Mouse (Mus musculus): Measurements from ENCODE around the gene H1f0. TPM values are rescaled to one million over a fixed set of nuclear protein-coding genes. Genes with fewer than 3 reads are reported as not detected.

Gene H1f0
- polyA plus RNA-seq, 1 experiment: 206 TPM

DNA sequence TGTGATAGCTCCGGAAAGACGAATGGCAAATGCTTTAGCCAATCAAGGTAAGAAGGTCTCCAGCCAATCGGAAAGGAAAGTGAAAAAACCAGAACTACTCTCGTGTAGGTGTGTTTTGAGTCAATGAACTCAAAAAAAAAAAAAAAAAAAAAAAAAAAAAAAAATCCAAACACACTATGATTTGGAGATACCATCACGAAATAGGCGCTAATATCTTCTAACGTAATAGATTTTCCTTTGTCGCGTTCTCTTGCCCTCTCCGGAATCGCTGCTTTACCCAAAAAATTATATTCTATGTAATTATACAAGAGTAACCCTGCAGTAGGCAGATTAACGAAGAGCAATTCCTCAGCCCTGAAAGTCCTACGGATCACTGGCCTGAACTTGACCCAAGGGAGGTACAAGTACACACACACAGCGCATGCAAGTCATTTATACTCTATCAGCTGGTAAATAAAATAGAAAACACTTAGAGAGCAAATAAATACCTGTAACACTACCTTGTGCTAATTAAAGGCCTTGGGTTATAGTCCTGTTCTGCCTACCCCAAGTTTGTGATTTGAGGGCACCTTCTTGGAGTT, 35.0 kb downstream of the H1f0 start:
- TF ChIP-seq CTCF (IDR thresholded peaks at IDR 0.05; ENCODE audit: borderline replicate concordance, insufficient read depth, low read length) (no peak), POLR2A (IDR thresholded peaks at IDR 0.05; ENCODE audit: low read depth, low read length) (no peak)
- Histone ChIP-seq H3K4me1 (ENCODE audit: control insufficient read depth, insufficient read depth, low read length) (no peaks in the 10 kb centered on the region), H3K4me3 (ENCODE audit: insufficient read depth, low read length) (peak overlapping the region; percentile 3; the same call in 1 of the 2 replicates), H3K27ac (ENCODE audit: insufficient read depth, low read length) (no peak overlapping the region)

- H3K4me3 ChIP-seq (ENCODE audit: insufficient read depth, low read length): no peak overlapping the region
- no peaks in the 10 kb centered on the region for H3K4me1 ChIP-seq (ENCODE audit: control insufficient read depth, insufficient read depth, low read length)
- H3K27ac ChIP-seq (ENCODE audit: insufficient read depth, low read length): peak overlapping the region; percentile 39; the same call in 1 of the 2 replicates
- TF ChIP-seq POLR2A (IDR thresholded peaks at IDR 0.05; ENCODE audit: low read depth, low read length) (no peak; the same call in 1 of the 2 replicates), CTCF (IDR thresholded peaks at IDR 0.05; ENCODE audit: borderline replicate concordance, insufficient read depth, low read length) (no peak)
Measured at GRCm38 (mm10) chr15:79065086-79065770, 37.0 kb downstream of the H1f0 start.

GRCm38 (mm10) chr15:79066276-79066675, 38.0 kb downstream of the H1f0 start:
- Histone ChIP-seq H3K4me3 (ENCODE audit: insufficient read depth, low read length) (no peak overlapping the region), H3K27ac (ENCODE audit: insufficient read depth, low read length) (no peak overlapping the region), H3K4me1 (ENCODE audit: control insufficient read depth, insufficient read depth, low read length) (no peaks in the 10 kb centered on the region)
- no peak for TF ChIP-seq CTCF (IDR thresholded peaks at IDR 0.05; ENCODE audit: borderline replicate concordance, insufficient read depth, low read length)
- no peak for TF ChIP-seq POLR2A (IDR thresholded peaks at IDR 0.05; ENCODE audit: low read depth, low read length)

- no peak overlapping the region for H3K27ac ChIP-seq (ENCODE audit: insufficient read depth, low read length)
Measured at GRCm38 (mm10) chr15:79067631-79068030, 39.4 kb downstream of the H1f0 start.

GRCm38 (mm10) chr15:79068416-79068815, 40.2 kb downstream of the H1f0 start:
- no peaks in the 10 kb centered on the region for H3K4me1 ChIP-seq (ENCODE audit: control insufficient read depth, insufficient read depth, low read length)
- H3K4me3 ChIP-seq (ENCODE audit: insufficient read depth, low read length): no peak overlapping the region
- H3K27ac ChIP-seq (ENCODE audit: insufficient read depth, low read length): no peak overlapping the region
- no peak for TF ChIP-seq POLR2A (IDR thresholded peaks at IDR 0.05; ENCODE audit: low read depth, low read length)
- TF ChIP-seq CTCF (IDR thresholded peaks at IDR 0.05; ENCODE audit: borderline replicate concordance, insufficient read depth, low read length): no peak

More at GRCm38 (mm10) chr15:79067631-79068030, 39.4 kb downstream of the H1f0 start:
- Histone ChIP-seq H3K4me1 (ENCODE audit: control insufficient read depth, insufficient read depth, low read length) (no peaks in the 10 kb centered on the region), H3K4me3 (ENCODE audit: insufficient read depth, low read length) (no peak overlapping the region)
- TF ChIP-seq POLR2A (IDR thresholded peaks at IDR 0.05; ENCODE audit: low read depth, low read length) (no peak), CTCF (IDR thresholded peaks at IDR 0.05; ENCODE audit: borderline replicate concordance, insufficient read depth, low read length) (no peak)

DNA sequence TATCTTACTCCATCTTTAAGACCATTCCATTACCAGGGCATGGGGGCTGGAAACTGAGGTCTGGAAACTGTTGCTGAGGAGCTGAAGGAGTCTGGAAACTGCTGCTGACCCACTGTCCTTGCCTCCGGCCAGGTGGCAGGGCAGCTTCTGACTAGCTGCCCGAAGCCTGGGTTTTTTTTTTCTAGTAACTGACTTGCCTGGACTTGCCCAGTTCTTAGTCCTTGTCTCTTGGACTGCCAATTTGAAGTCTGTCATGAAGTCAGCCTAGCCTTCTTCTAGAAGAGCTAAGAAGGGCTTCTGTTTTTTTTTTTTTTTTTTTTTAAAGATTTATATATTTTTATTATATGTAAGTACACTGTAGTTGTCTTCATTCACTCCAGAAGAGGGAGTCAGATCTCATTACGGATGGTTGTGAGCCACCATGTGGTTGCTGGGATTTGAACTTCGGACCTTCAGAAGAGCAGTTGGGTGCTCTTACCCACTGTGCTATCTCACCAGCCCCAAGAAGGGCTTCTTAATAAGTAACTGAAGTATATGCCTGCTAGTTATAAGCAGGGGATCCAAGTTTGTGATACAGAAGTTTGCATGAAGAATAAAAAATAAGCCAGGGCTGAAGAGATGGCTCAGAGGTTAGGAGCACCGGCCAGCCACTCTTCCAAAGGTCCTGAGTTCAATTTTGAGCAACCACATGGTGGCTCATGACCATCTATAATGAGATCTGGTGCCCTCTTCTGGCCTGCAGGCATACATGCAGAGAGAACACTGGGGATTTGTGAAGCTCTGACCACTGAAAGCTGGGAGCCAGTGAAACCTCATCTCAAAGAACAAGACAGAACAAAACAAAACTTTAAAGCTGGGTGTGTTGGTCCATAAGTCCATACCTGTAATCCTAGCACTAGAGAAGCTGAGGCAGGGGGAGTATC, 43.1 kb downstream of the H1f0 start:
- no peak overlapping the region for H3K27ac ChIP-seq (ENCODE audit: insufficient read depth, low read length)
- H3K4me3 ChIP-seq (ENCODE audit: insufficient read depth, low read length): no peak overlapping the region
- TF ChIP-seq POLR2A (IDR thresholded peaks at IDR 0.05; ENCODE audit: low read depth, low read length): no peak
- TF ChIP-seq CTCF (IDR thresholded peaks at IDR 0.05; ENCODE audit: borderline replicate concordance, insufficient read depth, low read length): peak; percentile 30; the same call in 1 of the 2 replicates
- H3K4me1 ChIP-seq (ENCODE audit: control insufficient read depth, insufficient read depth, low read length): no peaks in the 10 kb centered on the region

DNA sequence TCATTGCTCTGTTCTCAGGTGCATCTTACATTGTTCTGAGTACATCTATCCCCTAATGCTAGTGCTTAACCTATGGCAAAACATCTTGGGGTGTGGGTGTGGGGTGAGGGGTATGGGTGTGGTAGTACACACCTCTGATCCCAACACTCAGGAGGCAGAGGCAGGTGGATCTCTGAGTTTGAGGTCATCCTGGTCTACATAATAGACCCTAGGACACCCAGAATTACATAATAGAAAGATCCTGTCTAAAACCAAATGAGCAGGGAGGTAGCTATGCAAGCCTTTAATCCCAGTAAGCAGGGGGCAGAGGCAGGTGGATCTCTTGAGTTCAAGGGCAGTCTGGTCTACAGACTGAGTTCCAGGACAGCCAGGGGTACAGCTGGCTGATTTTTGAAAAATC, 45.5 kb downstream of the H1f0 start:
- H3K27ac ChIP-seq (ENCODE audit: insufficient read depth, low read length): no peak overlapping the region

DNA sequence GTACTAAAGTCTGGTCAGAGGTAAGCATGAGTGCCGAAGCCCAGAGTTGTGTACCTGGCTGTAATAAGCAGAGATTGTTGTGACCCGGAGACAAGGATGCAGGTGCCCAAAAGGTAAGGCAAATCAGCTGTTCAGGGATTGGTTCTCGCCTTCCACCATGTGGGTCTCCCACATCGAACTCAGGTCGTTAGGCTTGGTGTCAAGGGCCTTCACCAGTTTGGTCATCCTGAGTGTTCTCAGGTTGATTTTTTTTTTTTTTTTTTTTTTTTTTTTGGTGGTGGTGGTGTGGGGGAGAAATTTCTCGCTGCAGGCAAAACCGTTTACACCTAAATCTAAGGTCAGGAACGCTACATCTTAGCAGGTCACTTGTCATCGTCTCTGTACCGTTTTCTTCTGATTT, 46.2 kb downstream of the H1f0 start:
- H3K27ac ChIP-seq (ENCODE audit: insufficient read depth, low read length): peak overlapping the region; percentile 62
- H3K4me1 ChIP-seq (ENCODE audit: control insufficient read depth, insufficient read depth, low read length): no peaks in the 10 kb centered on the region
- TF ChIP-seq CTCF (IDR thresholded peaks at IDR 0.05; ENCODE audit: borderline replicate concordance, insufficient read depth, low read length) (no peak), POLR2A (IDR thresholded peaks at IDR 0.05; ENCODE audit: low read depth, low read length) (no peak)
- peak overlapping the region; percentile 53 for H3K4me3 ChIP-seq (ENCODE audit: insufficient read depth, low read length)

More for the DNA sequence above, 45.5 kb downstream of the H1f0 start:
- H3K4me1 ChIP-seq (ENCODE audit: control insufficient read depth, insufficient read depth, low read length): no peaks in the 10 kb centered on the region
- no peak overlapping the region for H3K4me3 ChIP-seq (ENCODE audit: insufficient read depth, low read length)
- no peak for TF ChIP-seq POLR2A (IDR thresholded peaks at IDR 0.05; ENCODE audit: low read depth, low read length)
- TF ChIP-seq CTCF (IDR thresholded peaks at IDR 0.05; ENCODE audit: borderline replicate concordance, insufficient read depth, low read length): no peak

DNA sequence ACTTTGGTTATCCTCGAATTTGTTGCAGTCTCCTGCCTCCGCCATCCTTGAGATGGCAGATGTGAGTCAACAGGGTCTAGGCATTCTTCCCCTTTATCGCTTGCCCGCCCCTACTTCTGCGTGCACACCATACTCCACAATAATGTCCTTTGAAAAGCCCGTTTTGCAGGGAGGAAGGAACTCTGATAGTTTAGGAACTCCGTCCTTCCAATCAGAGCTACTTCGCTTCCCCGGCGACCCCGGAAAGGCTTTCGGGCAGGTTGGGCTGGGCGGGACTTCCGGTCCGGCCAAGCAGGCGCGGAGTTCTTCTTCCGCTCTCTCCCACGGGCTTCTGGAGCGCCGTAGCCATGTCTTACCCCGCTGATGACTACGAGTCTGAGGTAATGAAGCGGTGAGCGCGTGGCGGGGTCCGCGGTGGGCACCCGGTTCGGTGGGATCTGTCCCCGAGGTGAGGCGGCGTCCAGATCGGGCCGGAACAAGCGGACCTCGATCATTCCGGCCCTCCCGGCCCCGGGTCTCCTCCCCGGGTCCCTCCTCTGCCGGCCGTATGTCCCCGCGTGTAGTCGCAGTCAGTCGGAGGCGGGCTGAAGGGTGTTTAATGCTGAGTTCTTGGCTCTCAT, 46.8 kb downstream of the H1f0 start, which contains the start of gene Eif3l:
Eif3l (plus strand) TSS at position 267 of the 620 bp plus-strand sequence.
- H3K4me1 ChIP-seq (ENCODE audit: control insufficient read depth, insufficient read depth, low read length): no peaks in the 10 kb centered on the region
- peak within 1 kb of the TSS; percentile 62 for H3K27ac ChIP-seq (ENCODE audit: insufficient read depth, low read length)
- H3K4me3 ChIP-seq (ENCODE audit: insufficient read depth, low read length): peak within 1 kb of the TSS; percentile 78
- TF ChIP-seq CTCF (IDR thresholded peaks at IDR 0.05; ENCODE audit: borderline replicate concordance, insufficient read depth, low read length) (no peak), POLR2A (IDR thresholded peaks at IDR 0.05; ENCODE audit: low read depth, low read length) (peak; percentile 90)

Measured in embryonic fibroblast, embryonic 13.5 days (primary cell).